Mouse (Mus musculus) brain, embryonic 14.5 days (tissue): ENCODE data around the gene Olfr743. TPM values are rescaled to one million over a fixed set of nuclear protein-coding genes. Genes with fewer than 3 reads are reported as not detected.
"Not testable (repeated sequence)": the region's sequence is repeated elsewhere in the genome, so short reads cannot be mapped to it uniquely, and the experiment has no call there.

Experiments used
- DNase-seq: peaks from one replicate; pipeline ENCODE4 v3.0.0-alpha.2; 2011; ENCODE audit warnings: low read depth
- CTCF ChIP-seq: fragments of 200-500 bp; IDR thresholded peaks from 2 replicates; pipeline ENCODE4 v1.5.1; 2012; ENCODE audit warnings: inconsistent platforms, mild to moderate bottlenecking, moderate library complexity, borderline replicate concordance; ENCODE audit not compliant: insufficient read depth, insufficient read length; ENCODE audit errors: extremely low read depth
- POLR2A ChIP-seq: fragments of 200-500 bp; IDR thresholded peaks from 2 replicates; pipeline ENCODE4 v1.6.1; 2012; ENCODE audit warnings: mild to moderate bottlenecking, inconsistent platforms, borderline replicate concordance; ENCODE audit not compliant: poor library complexity, insufficient read depth, insufficient read length, severe bottlenecking; ENCODE audit errors: extremely low read depth
- polyA plus RNA-seq: library from polyadenylated mRNA; depleted of rRNA; stranded (reverse); fragments of >200 nt; gene quantifications from 2 replicates; pipeline ENCODE4 v1.2.3, GENCODE M21; 2012; rRNA removed

Olfr743 gene
- polyA plus RNA-seq, result not detected in 2 replicates

GRCm38 (mm10) chr14:50521539-50521938 lies at the start of gene Olfr743:
Gene Olfr743, plus strand, starts transcription at chr14:50521839.
- TF ChIP-seq CTCF, result no peak
- TF ChIP-seq POLR2A, result no peak
- no peak for DNase-seq

- TF ChIP-seq CTCF, result no peak
- TF ChIP-seq POLR2A, result no peak
- no peak for DNase-seq
These were observed 49.2 kb upstream of the Olfr743 start, which contains the start of gene Olfr741 for GRCm38 (mm10) chr14:50472438-50472837. Gene Olfr741, plus strand, starts transcription at chr14:50472738.

- TF ChIP-seq POLR2A (no peak), CTCF (no peak)
- DNase-seq, result no peak
These were observed 43.2 kb upstream of the Olfr743 start for GRCm38 (mm10) chr14:50478406-50478805.

- TF ChIP-seq POLR2A (no peak), CTCF (no peak)
- DNase-seq, result no peak
These were observed 18.3 kb upstream of the Olfr743 start, which contains the start of gene Olfr742 for GRCm38 (mm10) chr14:50503300-50503699. Gene Olfr742, plus strand, starts transcription at chr14:50503600.

GRCm38 (mm10) chr14:50552734-50553133 lies 31.1 kb downstream of the Olfr743 start:
- DNase-seq, result no peak
- TF ChIP-seq POLR2A (no peak), CTCF (no peak)

GRCm38 (mm10) chr14:50573056-50573455 lies 51.4 kb downstream of the Olfr743 start:
- DNase-seq, result not testable (repeated sequence)

Other genes starting within 250 kb of the Olfr743 start
- not detected in 2 replicates for gene Olfr732, start 237.6 kb upstream of the Olfr743 start, polyA plus RNA-seq
- gene Olfr733, start 220.3 kb upstream of the Olfr743 start, polyA plus RNA-seq, result not detected in 2 replicates
- gene Olfr734, start 195.1 kb upstream of the Olfr743 start, polyA plus RNA-seq, result not detected in 2 replicates
- not detected in 2 replicates for gene Olfr735, start 173.0 kb upstream of the Olfr743 start, polyA plus RNA-seq
- gene Tlr11, start 163.9 kb upstream of the Olfr743 start, polyA plus RNA-seq, result not detected in 2 replicates
- not detected in 2 replicates for gene Olfr736, start 140.7 kb upstream of the Olfr743 start, polyA plus RNA-seq
- gene Olfr738, start 114.3 kb upstream of the Olfr743 start, polyA plus RNA-seq, result not detected in 2 replicates
- gene Olfr739, start 103.2 kb upstream of the Olfr743 start, polyA plus RNA-seq, result not detected in 2 replicates
- gene Olfr740, start 76.3 kb upstream of the Olfr743 start, polyA plus RNA-seq, result not detected in 2 replicates
- gene Olfr741, start 49.1 kb upstream of the Olfr743 start, polyA plus RNA-seq, result not detected in 2 replicates
- gene Olfr742, start 18.2 kb upstream of the Olfr743 start, polyA plus RNA-seq, result not detected in 2 replicates
- not detected in 2 replicates for gene Olfr744, start 93.0 kb downstream of the Olfr743 start, polyA plus RNA-seq
- gene Olfr745, start 117.5 kb downstream of the Olfr743 start, polyA plus RNA-seq, result not detected in 2 replicates
- not detected in 2 replicates for gene Olfr746, start 125.2 kb downstream of the Olfr743 start, polyA plus RNA-seq
- not detected in 2 replicates for gene Olfr747, start 171.4 kb downstream of the Olfr743 start, polyA plus RNA-seq
- not detected in 2 replicates for gene Olfr748, start 185.5 kb downstream of the Olfr743 start, polyA plus RNA-seq
- not detected in 2 replicates for gene Olfr749, start 223.3 kb downstream of the Olfr743 start, polyA plus RNA-seq